Mouse (Mus musculus) urinary bladder, postnatal 25 days (tissue): ENCODE measurements around the gene Vasp.

Experiments used
- DNase-seq: peaks from one replicate; pipeline ENCODE4 v3.0.0; 2022; ENCODE audit warnings: low spot score

The Vasp gene

GRCm38 (mm10) chr7:19271238-19272172, at the start of gene Vasp:
TSS of gene Vasp (minus strand) at chr7:19271817.
- DNase-seq = peak; percentile 80

GRCm38 (mm10) chr7:19320637-19321036, 49.0 kb upstream of the Vasp start:
- DNase-seq = no peak

- DNase-seq = peak; percentile 95
These were observed 48.3 kb upstream of the Vasp start for GRCm38 (mm10) chr7:19319906-19320305.

GRCm38 (mm10) chr7:19319458-19319857, 47.8 kb upstream of the Vasp start:
- DNase-seq = no peak

- no peak for DNase-seq
These were observed 47.1 kb upstream of the Vasp start for GRCm38 (mm10) chr7:19318676-19319075.

- no peak for DNase-seq
These were observed 46.6 kb upstream of the Vasp start for GRCm38 (mm10) chr7:19318201-19318600.

GRCm38 (mm10) chr7:19316451-19317161, 45.0 kb upstream of the Vasp start:
- DNase-seq = no peak

- no peak for DNase-seq
These were observed 42.4 kb upstream of the Vasp start for GRCm38 (mm10) chr7:19314033-19314432.

- DNase-seq = no peak
These were observed 40.4 kb upstream of the Vasp start for GRCm38 (mm10) chr7:19311991-19312390.

- peak; percentile 92 for DNase-seq
These were observed 38.4 kb upstream of the Vasp start, which contains the start of gene Fosb for GRCm38 (mm10) chr7:19309884-19310641. TSS of gene Fosb (minus strand) at chr7:19310051.

- DNase-seq = no peak
These were observed 37.8 kb upstream of the Vasp start for GRCm38 (mm10) chr7:19309278-19309883.

- DNase-seq = peak; percentile 91
These were observed 37.0 kb upstream of the Vasp start for GRCm38 (mm10) chr7:19308454-19309277.

GRCm38 (mm10) chr7:19307739-19308453, 36.3 kb upstream of the Vasp start:
- DNase-seq = peak; percentile 58

- no peak for DNase-seq
These were observed 35.5 kb upstream of the Vasp start for GRCm38 (mm10) chr7:19306819-19307738.

- no peak for DNase-seq
These were observed 34.5 kb upstream of the Vasp start for GRCm38 (mm10) chr7:19305796-19306765.

- DNase-seq = no peak
These were observed 33.8 kb upstream of the Vasp start for GRCm38 (mm10) chr7:19305413-19305735.

- no peak for DNase-seq
These were observed 33.1 kb upstream of the Vasp start for GRCm38 (mm10) chr7:19304501-19305412.
